Mouse (Mus musculus): ENCODE measurements around the gene Isca2.

GRCm38 (mm10) chr12:84733366-84733765 lies 39.7 kb upstream of the Isca2 start:
- TF ChIP-seq EP300 (optimal IDR thresholded peaks at IDR 0.05): no peak
- no peak for TF ChIP-seq CTCF (IDR thresholded peaks at IDR 0.05; ENCODE audit: low read depth)
